Mouse (Mus musculus) urinary bladder, adult 2 months (tissue): Measurements from ENCODE around the gene Hmgb1. TPM values are rescaled to one million over a fixed set of nuclear protein-coding genes. Genes with fewer than 3 reads are reported as not detected.
A peak's percentile ranks its signal among the peaks of the same experiment; 100 is the strongest.

Source experiments
- DNase-seq: peaks from one replicate; pipeline ENCODE4 v3.0.0; 2022; ENCODE audit warnings: low spot score
- polyA plus RNA-seq: library from polyadenylated mRNA; depleted of rRNA; stranded (reverse); fragments of >200 nt; gene quantifications from 2 replicates; pipeline ENCODE4 v1.2.3, GENCODE M21; 2012; rRNA removed

Gene Hmgb1
- 230 and 291 TPM in 2 replicates for polyA plus RNA-seq

- DNase-seq, result peak; percentile 100
Observed at GRCm38 (mm10) chr5:149184104-149184843, at the start of gene Hmgb1, which contains the start of gene Uspl1. Gene Hmgb1 (minus strand): TSS chr5:149184489. Gene Uspl1 (plus strand): TSS chr5:149184350.

- no peak for DNase-seq
Observed at GRCm38 (mm10) chr5:149229619-149230339, 45.5 kb upstream of the Hmgb1 start.

DNA sequence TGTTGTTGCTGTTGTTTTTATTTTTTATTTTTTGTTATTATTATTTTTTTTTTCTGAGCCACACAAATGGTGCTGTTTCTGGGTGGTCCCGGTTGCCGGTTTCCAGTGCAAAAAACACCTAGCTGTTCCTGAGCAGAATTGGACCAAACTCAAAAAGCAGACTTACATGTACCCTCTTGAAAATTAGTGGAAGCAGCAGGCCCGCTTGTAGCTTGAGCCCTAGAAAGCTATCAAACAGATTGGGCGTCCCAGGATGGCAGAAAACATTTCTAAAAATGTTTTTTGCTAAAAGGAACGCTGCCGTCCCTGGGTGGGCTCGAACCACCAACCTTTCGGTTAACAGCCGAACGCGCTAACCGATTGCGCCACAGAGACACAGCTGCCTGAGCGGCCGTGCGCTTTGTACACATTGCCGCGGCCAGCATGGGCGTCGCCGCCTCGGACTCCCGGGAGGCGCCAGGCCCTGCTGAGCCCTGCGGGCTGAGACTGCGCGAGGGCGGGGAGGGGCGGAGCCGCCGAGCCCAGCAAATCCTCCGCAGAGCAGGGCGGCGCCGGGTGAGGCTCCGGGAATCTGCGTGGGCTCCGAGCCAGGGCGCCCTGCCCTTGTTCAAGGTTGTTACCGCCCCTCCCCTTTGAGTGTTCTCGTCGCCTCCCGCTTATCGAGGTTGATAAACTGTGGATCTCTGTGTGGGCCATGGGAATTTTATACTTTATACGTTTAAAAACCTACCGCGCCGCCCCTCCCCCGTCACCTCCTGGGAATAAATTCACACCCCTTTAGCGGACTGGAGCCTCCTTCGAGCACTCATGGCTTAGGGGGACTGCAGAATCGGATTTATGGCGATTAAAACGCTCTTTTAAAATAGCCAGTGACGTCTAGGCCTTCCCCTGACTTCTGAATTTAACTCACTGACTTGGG lies 44.7 kb upstream of the Hmgb1 start:
- DNase-seq, result peak; percentile 100

GRCm38 (mm10) chr5:149224666-149225065 lies 40.4 kb upstream of the Hmgb1 start:
- no peak for DNase-seq

DNA sequence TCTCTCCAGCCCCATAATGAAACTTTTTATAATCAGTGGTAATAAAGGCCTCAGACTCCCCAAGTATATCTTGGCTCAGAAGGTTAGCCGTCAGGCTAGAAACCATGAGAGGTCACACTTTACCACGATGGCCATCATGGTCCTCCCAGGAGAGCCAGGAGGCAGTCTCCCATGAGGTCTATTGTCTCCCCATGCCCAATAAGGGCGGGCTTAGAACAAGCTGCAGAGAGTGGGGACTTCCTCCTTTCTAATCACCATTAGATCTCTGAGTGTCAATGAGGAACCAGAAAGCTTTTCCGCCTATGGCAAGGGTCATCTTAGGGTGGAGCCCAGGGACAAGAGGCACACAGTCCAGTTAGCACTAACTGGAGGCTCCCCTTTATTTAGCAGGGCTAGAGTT lies 37.1 kb upstream of the Hmgb1 start:
- no peak for DNase-seq

DNA sequence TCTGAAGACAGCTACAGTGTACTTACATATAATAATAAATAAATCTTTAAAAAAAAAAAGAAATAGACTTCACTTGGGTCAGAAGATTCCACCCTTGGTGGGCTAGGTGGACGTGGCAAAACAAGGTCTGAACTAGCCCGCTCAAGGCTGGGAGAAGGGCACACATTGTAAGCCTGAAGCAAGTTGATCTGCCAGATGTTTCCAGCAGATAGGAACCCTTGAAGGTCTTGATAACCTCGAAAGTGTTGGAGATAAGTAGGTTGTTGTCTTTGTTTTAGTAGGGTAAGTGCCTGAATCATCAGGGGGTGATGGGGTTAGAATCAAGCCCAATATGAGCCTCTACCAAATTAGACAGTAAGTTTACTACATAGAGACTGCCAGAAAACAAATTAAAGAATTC lies 35.2 kb upstream of the Hmgb1 start:
- DNase-seq, result no peak

DNA sequence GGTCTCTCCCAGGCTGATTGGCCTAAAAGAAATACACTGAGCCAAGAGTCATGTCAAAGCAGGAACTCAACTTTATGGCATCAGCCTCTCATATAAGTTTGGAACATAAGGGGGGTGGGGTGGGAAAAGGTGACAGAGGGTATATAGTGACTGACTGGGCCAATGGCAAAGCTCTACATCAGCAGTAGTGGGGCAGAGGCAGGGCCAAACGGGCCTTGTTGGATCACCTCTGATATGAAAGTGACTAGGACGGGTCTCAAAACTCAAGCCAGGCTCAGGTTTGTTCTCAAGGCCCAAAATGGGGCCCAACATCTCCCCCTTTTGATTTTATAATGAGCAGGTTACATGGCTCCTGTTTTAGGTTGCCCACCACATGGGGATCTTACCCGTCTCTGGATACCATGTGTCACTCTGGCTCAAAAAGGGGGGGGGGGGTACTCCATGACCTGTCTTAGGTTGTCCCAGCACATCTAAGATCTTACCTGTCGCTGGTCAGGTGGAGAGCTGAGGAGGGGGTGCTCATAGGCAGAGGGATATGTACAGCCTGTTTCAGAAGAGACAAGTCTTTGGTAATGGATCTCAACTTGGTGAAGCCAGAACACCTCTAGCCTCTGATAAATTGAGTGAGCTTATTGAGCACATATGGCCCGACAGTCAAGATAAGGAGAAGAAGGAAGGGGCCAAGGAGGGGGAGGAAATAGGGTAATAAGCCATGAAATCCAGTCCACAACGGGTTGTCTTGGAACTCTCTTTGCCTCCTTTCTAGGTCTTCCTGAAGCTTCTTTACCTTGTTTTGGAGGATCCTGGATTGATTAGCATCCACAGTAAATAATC lies 33.5 kb upstream of the Hmgb1 start:
- DNase-seq, result no peak

DNA sequence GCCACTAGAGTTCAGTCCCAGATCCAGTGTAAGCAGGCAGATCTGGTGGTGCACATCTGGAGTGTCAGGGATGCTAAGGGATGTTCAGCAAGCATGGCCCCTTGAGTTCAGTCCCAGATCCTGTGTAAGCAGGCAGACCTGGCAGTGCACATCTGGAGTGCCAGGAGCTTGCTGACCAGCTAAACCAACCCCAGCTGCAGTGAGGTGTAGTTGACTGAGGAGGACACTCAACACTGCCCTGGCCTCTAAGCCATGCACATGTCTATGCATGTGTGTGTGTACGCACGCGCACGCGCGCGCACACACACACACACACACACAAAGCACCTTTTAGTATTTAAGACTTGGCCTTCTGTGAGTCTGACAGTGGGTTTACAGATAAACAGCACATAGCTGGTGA lies 31.3 kb upstream of the Hmgb1 start:
- no peak for DNase-seq

- DNase-seq, result no peak
Observed at GRCm38 (mm10) chr5:149212806-149213205, 28.5 kb upstream of the Hmgb1 start.

DNA sequence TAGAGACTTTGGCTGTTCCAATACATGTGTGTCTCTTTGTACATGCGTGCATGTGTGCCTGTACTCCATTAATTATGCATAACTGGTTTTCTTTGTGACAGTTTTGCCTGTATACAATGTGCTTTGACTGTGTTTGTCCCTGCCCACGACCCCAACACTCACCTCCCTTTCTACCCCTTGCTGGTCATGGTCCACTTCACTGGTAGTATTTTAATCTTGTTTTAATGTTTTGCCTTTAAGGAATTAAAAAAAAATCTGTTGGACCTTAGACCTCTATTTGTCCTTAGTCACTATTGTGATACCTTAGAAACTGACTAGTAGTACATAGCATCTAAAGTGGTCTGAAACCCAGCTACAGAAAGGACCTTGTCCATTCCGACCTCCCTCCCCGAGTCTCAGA lies 26.8 kb upstream of the Hmgb1 start:
- no peak for DNase-seq

GRCm38 (mm10) chr5:149209328-149209727 lies 25.0 kb upstream of the Hmgb1 start:
- DNase-seq, result no peak

GRCm38 (mm10) chr5:149208776-149209175 lies 24.5 kb upstream of the Hmgb1 start:
- DNase-seq, result no peak

- no peak for DNase-seq
Observed at GRCm38 (mm10) chr5:149207661-149208060, 23.4 kb upstream of the Hmgb1 start.

- DNase-seq, result no peak
Observed at GRCm38 (mm10) chr5:149206286-149206685, 22.0 kb upstream of the Hmgb1 start.

DNA sequence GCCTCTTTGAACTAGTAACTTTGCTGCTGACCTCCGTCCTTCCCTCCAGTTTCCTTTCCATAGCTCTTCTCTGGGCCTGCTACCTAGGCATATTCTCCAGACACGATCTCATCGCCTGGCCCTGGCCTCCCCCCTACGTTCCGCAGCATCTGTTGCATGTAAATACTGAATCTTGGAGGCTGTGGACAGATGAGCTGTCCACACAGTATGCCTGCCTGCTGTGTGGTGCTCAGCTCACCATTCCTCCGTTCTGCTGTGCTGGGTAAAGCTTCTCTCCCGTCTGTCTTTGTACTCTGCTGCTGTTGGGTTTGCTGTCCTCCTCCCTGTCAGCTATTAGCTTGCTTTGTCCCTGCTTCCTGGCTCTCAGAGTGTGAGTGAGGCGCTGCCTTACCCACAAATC lies 21.0 kb upstream of the Hmgb1 start:
- no peak for DNase-seq

DNA sequence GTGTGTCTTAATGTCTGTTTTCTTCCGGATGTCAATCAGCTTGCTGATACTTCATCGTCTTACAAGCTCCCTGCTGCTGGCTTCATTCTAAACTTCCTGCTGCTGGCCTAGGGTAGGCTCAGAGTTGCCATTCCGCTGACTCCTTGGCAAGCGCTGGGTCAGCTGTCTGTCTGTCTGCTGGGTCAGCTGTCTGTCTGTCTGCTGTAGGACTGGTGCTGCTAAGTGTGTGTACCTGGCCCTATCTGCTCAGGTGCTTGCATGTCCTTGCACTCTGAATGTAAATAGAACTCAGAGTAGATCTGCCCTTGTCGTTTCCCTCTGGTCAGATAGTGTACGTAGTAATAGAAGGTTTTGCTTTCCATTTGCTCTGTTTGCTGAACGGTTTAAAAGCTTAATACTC lies 20.5 kb upstream of the Hmgb1 start:
- DNase-seq, result no peak

DNA sequence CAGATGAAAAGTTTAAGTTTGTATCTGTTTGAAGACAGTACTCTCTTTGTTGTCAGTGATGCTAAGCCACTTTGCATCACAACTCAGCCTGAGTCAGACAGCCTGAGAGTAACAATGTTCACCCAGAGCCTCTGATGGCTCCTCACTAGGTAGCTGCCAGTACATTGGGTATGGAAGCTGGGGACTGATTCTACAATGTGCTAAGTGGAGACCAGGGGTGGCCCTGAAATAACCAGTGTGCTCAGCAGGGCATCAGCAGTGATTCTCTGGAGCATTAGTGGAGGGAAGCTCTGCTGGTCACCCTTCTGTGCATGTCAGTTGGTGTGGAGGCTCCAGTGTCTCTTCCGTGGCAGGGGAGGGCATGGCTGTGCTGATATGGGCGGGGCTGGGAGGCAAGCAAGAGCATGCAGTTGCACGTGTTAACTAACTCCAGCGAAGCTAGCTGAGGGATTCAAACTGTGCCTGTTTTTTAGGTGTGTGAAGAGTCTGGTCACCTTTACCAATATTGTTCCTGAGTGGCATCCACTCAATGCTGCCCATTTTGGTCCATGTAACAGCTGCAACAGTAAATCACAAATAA lies 19.6 kb upstream of the Hmgb1 start:
- no peak for DNase-seq

- no peak for DNase-seq
Observed at GRCm38 (mm10) chr5:149202941-149203340, 18.7 kb upstream of the Hmgb1 start.

- DNase-seq, result no peak
Observed at GRCm38 (mm10) chr5:149198782-149199181, 14.5 kb upstream of the Hmgb1 start.

DNA sequence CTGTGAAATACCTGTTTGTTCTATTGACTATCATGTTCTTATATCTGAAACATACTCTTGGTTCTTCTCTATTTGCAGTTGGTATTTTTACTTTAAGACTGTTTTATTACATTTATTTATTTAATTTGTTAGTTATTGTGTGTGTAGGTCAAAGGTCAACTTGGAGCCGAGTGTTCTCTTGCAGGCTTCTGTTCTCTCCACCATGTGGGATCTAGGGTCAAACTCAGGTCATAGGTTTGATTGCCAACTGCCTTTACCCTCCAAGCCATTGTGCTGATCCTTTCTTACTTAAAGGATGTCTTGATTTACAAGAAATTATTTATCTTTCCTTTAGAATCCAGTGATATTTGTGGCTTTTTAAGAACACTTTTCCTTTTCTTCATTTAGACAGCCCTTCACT lies 12.3 kb upstream of the Hmgb1 start:
- no peak for DNase-seq

DNA sequence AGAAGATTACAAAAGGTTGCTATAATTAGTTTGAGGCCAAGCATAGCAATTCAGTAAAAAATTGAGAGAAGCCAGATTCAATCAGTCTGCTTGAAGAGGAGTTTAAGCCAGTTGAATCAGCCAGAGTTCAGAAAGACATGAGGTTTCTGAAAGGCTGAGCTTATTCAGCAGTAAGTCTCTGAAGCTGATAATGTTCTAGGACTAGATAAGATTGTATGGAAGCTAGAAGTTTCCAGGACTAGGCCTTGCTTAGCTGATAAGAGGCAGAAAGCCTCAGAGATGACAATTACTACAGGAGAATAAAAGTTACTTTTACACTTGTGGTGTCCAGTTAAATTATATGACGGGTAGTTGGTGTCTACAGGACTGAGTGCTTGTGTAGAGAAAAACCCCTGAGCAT lies 5.9 kb upstream of the Hmgb1 start:
- no peak for DNase-seq
